Mouse (Mus musculus) lung, embryonic 16.5 days (tissue): ENCODE data around the gene Prima1. TPM values are rescaled to one million over a fixed set of nuclear protein-coding genes. Genes with fewer than 3 reads are reported as not detected.

Source experiments
- ATAC-seq: fragments of 200-750 bp; cut with Nextera tagmentation; 2 replicates; pipeline ENCODE4 v1.8.0; 2017; ENCODE audit warnings: low read depth, mild to moderate bottlenecking, moderate library complexity
- H3K27ac ChIP-seq: fragments of 300-500 bp; sonication (generic); 2 replicates; pipeline ENCODE4 v1.5.1; 2014; ENCODE audit warnings: mild to moderate bottlenecking, control low read depth, low read length
- H3K27me3 ChIP-seq: fragments of 300-500 bp; sonication (generic); 2 replicates; pipeline ENCODE4 v1.6.1; 2014; ENCODE audit warnings: low read depth, low read length, mixed read lengths; ENCODE audit not compliant: control insufficient read depth, insufficient read depth
- H3K36me3 ChIP-seq: fragments of 300-500 bp; sonication (generic); 2 replicates; pipeline ENCODE4 v1.6.1; 2014; ENCODE audit warnings: low read length; ENCODE audit not compliant: control insufficient read depth, insufficient read depth
- H3K4me1 ChIP-seq: fragments of 300-500 bp; sonication (generic); replicated peaks from 2 replicates; pipeline ENCODE4 v1.6.1; 2014; ENCODE audit warnings: low read length, mixed read lengths; ENCODE audit not compliant: control insufficient read depth, insufficient read depth
- H3K4me2 ChIP-seq: fragments of 300-500 bp; sonication (generic); 2 replicates; pipeline ENCODE4 v1.6.1; 2014; ENCODE audit warnings: low read depth, low read length, control low read depth
- H3K4me3 ChIP-seq: fragments of 300-500 bp; sonication (generic); 2 replicates; pipeline ENCODE4 v1.5.1; 2014; ENCODE audit warnings: mild to moderate bottlenecking, low read length, control low read depth
- H3K9ac ChIP-seq: fragments of 300-500 bp; sonication (generic); 2 replicates; pipeline ENCODE4 v1.6.1; 2014; ENCODE audit warnings: low read length, control low read depth
- H3K9me3 ChIP-seq: fragments of 300-500 bp; sonication (generic); 2 replicates; pipeline ENCODE4 v1.6.1; 2016; ENCODE audit warnings: low read length; ENCODE audit not compliant: control insufficient read depth
- WGBS: fragments of 180-500 bp; shearing (Covaris S2); extraction: QIAGEN DNeasy Blood & Tissue Kit; methylation state at CpG from one replicate; pipeline ENCODE4 v1.1.7; 2014; 5-methylcytosine and 5-hydroxymethylcytosine counted together
- polyA plus RNA-seq: library from polyadenylated mRNA; unstranded; fragments of >200 nt; fragmentation: Nextera tagmentation; extraction: Ambion mirVana; gene quantifications from 2 replicates; pipeline ENCODE4 v1.2.1, GENCODE M21; 2015

Gene Prima1
- polyA plus RNA-seq, 1 experiment from 2014 or later, result 0.23 TPM

DNA sequence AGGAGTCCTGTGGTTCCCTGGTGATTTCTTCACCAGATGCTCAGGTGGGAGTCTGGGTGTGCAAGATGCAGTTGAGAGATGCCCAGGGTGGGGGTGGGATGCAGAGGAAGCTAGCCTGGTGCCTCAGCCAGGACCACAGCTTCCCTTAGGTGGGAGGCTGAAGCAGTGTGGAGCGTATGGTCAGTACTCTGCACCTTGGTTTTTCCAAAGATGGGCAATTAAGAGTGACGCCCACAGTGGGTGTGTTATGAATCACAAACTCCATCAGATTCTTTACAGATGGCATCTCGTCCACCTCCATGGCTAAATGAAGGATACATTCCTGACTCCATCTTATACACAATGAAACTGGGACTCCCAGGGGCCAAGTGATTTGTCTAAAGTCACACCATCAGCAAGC is 30.2 kb upstream of the Prima1 start:
- Histone ChIP-seq H3K9ac (no peak overlapping the region), H3K36me3 (no peaks in the 10 kb centered on the region), H3K4me2 (no peak overlapping the region), H3K4me1 (no peaks in the 10 kb centered on the region), H3K27ac (no peak overlapping the region), H3K27me3 (no peaks in the 10 kb centered on the region), H3K9me3 (no peaks in the 10 kb centered on the region), H3K4me3 (no peak overlapping the region)
- 85% methylated on average over 3 of the region's 3 CpGs for WGBS
- ATAC-seq, result no peak

- ATAC-seq, result no peak
- no peaks in the 10 kb centered on the region for H3K4me1 ChIP-seq
- H3K36me3 ChIP-seq, result no peaks in the 10 kb centered on the region
- H3K27me3 ChIP-seq, result no peaks in the 10 kb centered on the region
- no peak overlapping the region for H3K9ac ChIP-seq
- 24% methylated on average over 3 of the region's 3 CpGs for WGBS
- H3K4me2 ChIP-seq, result no peak overlapping the region
- no peak overlapping the region for H3K27ac ChIP-seq
- H3K4me3 ChIP-seq, result no peak overlapping the region
- H3K9me3 ChIP-seq, result no peaks in the 10 kb centered on the region
Measured at GRCm38 (mm10) chr12:103266605-103267004, 24.7 kb upstream of the Prima1 start.

GRCm38 (mm10) chr12:103262017-103262865 is 20.3 kb upstream of the Prima1 start:
- ATAC-seq, result no peak
- Histone ChIP-seq H3K9ac (no peak overlapping the region), H3K4me3 (no peak overlapping the region), H3K4me1 (no peaks in the 10 kb centered on the region), H3K27ac (no peak overlapping the region), H3K36me3 (no peaks in the 10 kb centered on the region), H3K27me3 (no peaks in the 10 kb centered on the region), H3K9me3 (no peaks in the 10 kb centered on the region), H3K4me2 (no peak overlapping the region)
- 59% methylated on average over 13 of the region's 13 CpGs for WGBS

DNA sequence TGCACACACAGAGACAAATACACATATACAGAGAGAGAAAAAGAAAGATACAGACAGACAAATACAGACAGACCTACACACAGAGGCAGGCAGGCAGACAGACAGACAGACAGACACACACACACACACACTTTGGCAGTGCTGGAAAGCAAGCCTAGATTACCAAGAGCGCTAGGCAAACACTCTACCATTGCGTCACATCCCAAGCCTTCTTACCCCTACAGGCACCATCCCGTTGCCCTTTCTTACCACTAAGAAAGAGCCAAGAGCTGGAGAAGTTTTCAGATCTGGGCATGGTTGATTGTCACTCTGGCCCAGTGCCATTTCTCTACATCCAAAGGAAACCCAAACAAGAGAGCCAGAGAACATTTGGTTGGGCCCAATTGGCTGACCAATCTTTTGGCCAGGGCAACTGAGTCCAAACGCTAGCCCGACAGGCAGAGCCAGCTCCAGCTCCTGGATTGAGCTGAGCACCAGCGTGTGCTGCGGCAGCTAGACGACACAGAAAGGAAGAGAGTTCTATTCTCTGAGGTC is 11.0 kb upstream of the Prima1 start:
- Histone ChIP-seq H3K4me2 (no peak overlapping the region), H3K27me3 (no peaks in the 10 kb centered on the region), H3K9me3 (no peaks in the 10 kb centered on the region), H3K4me3 (no peak overlapping the region), H3K36me3 (no peaks in the 10 kb centered on the region), H3K9ac (no peak overlapping the region), H3K27ac (no peak overlapping the region), H3K4me1 (no peaks in the 10 kb centered on the region)
- 79% methylated on average over 8 of the region's 8 CpGs for WGBS
- ATAC-seq, result no peak

DNA sequence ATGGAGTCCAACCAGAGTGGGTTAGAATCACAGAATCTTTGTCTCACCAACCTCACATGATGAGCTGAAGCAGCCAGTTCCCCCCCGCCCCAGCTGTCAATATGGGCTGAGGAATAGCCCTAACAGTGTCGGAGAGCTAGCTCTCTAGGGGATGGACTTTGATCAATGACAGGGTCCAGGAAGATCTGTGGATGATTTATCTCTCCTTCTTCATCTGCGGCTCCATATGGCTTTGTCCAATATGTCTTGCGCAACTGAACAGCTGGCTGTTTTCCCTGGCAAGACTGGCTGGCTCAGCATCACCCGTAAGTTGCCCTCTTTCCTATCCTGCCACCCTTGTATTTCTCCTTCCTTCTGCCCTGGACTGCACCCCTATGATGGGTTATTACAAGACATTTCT is 9.2 kb upstream of the Prima1 start:
- H3K27ac ChIP-seq, result no peak overlapping the region
- H3K27me3 ChIP-seq, result no peaks in the 10 kb centered on the region
- WGBS, result 65% methylated on average over 5 of the region's 5 CpGs
- no peak overlapping the region for H3K4me2 ChIP-seq
- H3K4me3 ChIP-seq, result no peak overlapping the region
- H3K9me3 ChIP-seq, result no peaks in the 10 kb centered on the region
- H3K4me1 ChIP-seq, result no peaks in the 10 kb centered on the region
- ATAC-seq, result no peak
- no peak overlapping the region for H3K9ac ChIP-seq
- H3K36me3 ChIP-seq, result no peaks in the 10 kb centered on the region

GRCm38 (mm10) chr12:103250333-103250732 is 8.4 kb upstream of the Prima1 start:
- H3K4me1 ChIP-seq, result no peaks in the 10 kb centered on the region
- H3K4me2 ChIP-seq, result no peak overlapping the region
- H3K27ac ChIP-seq, result no peak overlapping the region
- H3K36me3 ChIP-seq, result no peaks in the 10 kb centered on the region
- no peak overlapping the region for H3K4me3 ChIP-seq
- H3K9me3 ChIP-seq, result no peaks in the 10 kb centered on the region
- H3K27me3 ChIP-seq, result no peaks in the 10 kb centered on the region
- no peak for ATAC-seq
- no peak overlapping the region for H3K9ac ChIP-seq
- 74% methylated on average over 6 of the region's 6 CpGs for WGBS

DNA sequence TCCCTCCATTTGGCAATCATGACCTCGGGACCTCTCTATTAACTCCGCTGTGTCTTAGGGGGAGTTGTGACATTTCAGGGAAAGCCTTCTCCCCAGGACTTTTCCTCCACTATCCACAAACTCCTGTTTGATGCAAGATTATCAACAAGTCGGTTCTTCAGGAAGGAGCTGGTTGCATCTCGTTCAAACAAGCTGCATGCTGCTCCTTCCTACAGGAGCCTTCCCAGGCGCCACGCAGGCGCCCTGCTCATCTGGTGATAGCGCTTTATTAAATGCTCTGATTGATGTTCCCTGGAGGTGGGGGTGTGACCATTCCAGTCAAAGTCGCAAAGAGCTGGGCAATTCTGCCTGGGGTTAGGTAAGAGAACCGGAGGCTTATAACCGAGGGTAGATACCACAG is 1.1 kb upstream of the Prima1 start:
- Histone ChIP-seq H3K4me1 (peaks cover 5% of the 10 kb centered on the region; the same call in 1 of the 2 replicates), H3K4me2 (peak overlapping the region; percentile 92), H3K4me3 (peak overlapping the region; percentile 64), H3K27me3 (peaks cover 23% of the 10 kb centered on the region), H3K36me3 (no peaks in the 10 kb centered on the region), H3K9me3 (no peaks in the 10 kb centered on the region), H3K27ac (no peak overlapping the region), H3K9ac (no peak overlapping the region)
- ATAC-seq, result no peak
- WGBS, result 5% methylated on average over 11 of the region's 11 CpGs

GRCm38 (mm10) chr12:103242591-103243025 is 658 bp upstream of the Prima1 start:
- Histone ChIP-seq H3K4me1 (peaks cover 5% of the 10 kb centered on the region; the same call in 1 of the 2 replicates), H3K9me3 (no peaks in the 10 kb centered on the region), H3K27me3 (peaks cover 23% of the 10 kb centered on the region), H3K9ac (peak overlapping the region; percentile 72), H3K27ac (peak overlapping the region; percentile 34; the same call in 1 of the 2 replicates), H3K36me3 (no peaks in the 10 kb centered on the region), H3K4me2 (peak overlapping the region; percentile 92), H3K4me3 (peak overlapping the region; percentile 64)
- peak; percentile 85 for ATAC-seq
- WGBS, result under 1% methylated on average over 33 of the region's 34 CpGs

DNA sequence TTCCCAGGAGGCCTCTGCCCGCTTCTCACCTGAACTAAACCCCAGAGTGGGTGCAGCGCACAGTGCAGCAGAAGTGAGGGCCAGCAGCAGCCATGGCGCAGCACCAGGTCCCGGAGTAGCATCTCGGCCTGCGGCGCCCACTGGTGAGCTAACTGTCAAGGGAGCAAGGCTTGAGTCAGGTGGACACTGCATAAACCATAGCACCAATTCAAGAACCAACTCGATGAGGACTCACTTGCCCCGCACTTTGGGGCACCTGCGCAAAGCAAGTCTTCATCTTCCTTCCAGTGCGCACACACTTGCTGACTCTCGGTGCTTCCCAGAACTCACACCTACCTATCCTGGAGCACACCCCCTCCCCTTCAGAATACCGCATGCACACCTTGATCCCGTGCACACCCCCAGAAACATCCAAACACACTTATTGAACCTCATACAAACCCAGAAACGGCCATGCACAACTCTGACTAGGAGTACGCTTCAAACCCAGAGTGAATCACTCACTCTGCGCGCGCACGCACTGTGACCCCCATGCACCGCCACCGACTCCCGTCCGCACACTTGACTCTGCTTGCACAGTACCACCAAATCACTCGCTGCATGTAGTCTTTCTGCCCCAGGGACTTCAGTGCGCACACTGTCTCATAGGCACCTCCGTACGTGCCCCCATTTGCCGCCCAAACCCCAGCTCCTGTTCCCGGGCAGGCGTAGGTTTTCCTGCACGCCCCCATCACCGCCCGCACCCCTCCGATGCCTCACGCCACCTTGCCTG is 453 bp downstream of the Prima1 start:
- H3K9ac ChIP-seq, result peak overlapping the region; percentile 72
- H3K27ac ChIP-seq, result no peak overlapping the region
- H3K9me3 ChIP-seq, result no peaks in the 10 kb centered on the region
- 13% methylated on average over 36 of the region's 36 CpGs for WGBS
- H3K4me2 ChIP-seq, result peak overlapping the region; percentile 92
- no peaks in the 10 kb centered on the region for H3K36me3 ChIP-seq
- peak overlapping the region; percentile 64 for H3K4me3 ChIP-seq
- ATAC-seq, result peak; percentile 23
- H3K27me3 ChIP-seq, result peaks cover 23% of the 10 kb centered on the region
- H3K4me1 ChIP-seq, result peaks cover 5% of the 10 kb centered on the region; the same call in 1 of the 2 replicates
